Mouse (Mus musculus): ENCODE measurements around the gene Gm49380. TPM values are rescaled to one million over a fixed set of nuclear protein-coding genes. Genes with fewer than 3 reads are reported as not detected.

Gene Gm49380
- polyA plus RNA-seq, 1 experiment, result 1.6 TPM

DNA sequence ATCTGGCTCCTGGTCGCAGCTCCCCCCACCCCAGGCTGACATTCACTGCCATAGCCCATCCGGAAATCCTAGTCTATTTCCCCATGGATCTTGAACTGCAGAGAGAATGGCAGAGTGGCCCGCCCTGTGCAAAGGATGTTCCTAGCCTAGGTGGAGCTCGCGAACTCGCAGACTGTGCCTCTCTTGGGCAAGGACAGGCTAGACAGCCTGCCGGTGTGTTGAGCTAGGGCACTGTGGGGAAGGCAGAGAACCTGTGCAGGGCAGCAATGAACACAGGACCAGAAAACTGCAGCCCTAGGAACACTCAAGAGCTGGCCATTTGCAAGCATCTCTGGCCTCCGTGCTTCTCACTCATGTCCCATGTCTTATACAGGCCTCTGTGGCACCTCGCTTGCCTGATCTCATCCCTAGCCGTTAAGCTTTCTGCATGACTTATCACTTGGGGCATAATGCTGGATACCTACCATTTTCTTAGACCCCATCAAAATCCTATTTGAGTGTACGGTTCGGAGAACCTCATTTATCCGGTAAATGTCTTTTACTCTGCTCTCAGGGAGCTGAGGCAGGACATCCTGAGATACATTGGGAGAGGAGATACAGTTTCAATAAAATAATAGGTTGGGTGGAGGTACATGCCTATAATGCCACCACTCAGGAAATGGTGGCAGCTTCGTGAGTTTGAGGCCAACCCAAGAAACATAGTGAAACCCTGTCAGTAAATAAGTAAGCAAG is 68.7 kb downstream of the Gm49380 start:
- no peak overlapping the region for H3K4me3 ChIP-seq (ENCODE audit: control insufficient read depth, low read depth, low read length)

DNA sequence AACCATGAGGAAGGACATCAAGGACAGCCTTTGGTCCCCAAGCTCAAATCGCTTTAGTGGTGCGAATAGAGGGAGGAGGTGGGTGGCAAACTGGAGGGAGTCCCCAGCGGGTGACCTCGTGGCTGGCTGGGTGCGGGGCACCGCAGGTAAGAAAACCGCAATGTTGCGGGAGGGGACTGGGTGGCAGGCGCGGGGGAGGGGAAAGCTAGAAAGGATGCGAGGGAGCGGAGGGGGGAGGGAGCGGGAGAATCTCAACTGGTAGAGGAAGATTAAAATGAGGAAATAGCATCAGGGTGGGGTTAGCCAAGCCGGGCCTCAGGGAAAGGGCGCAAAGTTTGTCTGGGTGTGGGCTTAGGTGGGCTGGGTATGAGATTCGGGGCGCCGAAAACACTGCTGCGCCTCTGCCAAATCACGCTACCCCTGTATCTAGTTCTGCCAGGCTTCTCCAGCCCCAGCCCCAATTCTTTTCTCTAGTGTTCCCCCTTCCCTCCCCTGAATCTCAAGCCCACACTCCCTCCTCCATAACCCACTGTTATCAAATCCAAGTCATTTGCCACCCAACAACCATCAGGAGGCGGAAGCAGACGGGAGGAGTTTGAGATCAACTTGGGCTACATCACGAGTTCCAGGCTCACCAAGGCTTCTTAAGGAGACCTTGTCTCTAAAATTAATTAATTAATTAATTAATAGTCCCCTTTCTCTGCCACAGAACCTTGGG is 69.4 kb downstream of the Gm49380 start:
- TF ChIP-seq CTCF (IDR thresholded peaks at IDR 0.05; ENCODE audit: control insufficient read depth, insufficient read depth, insufficient replicate concordance, low read depth, low read length) (no peak), POLR2A (IDR thresholded peaks at IDR 0.05; ENCODE audit: control insufficient read depth, low read depth, low read length) (no peak)
- H3K4me1 ChIP-seq (ENCODE audit: control insufficient read depth, insufficient read depth, low read length), result peaks cover 8% of the 10 kb centered on the region
- no peaks in the 10 kb centered on the region for H3K36me3 ChIP-seq (ENCODE audit: control insufficient read depth, insufficient read depth, low read length)
- no peaks in the 10 kb centered on the region for H3K27me3 ChIP-seq (ENCODE audit: control insufficient read depth, insufficient read depth, low read length)
- no peak overlapping the region for H3K27ac ChIP-seq (ENCODE audit: control insufficient read depth, insufficient read depth, low read depth, low read length)
- peak overlapping the region; percentile 1; the same call in 1 of the 2 replicates for H3K4me3 ChIP-seq (ENCODE audit: control insufficient read depth, low read depth, low read length)

More for the DNA sequence above, 68.7 kb downstream of the Gm49380 start:
- Histone ChIP-seq H3K4me1 (ENCODE audit: control insufficient read depth, insufficient read depth, low read length) (peaks cover 8% of the 10 kb centered on the region), H3K36me3 (ENCODE audit: control insufficient read depth, insufficient read depth, low read length) (no peaks in the 10 kb centered on the region), H3K27ac (ENCODE audit: control insufficient read depth, insufficient read depth, low read depth, low read length) (no peak overlapping the region), H3K27me3 (ENCODE audit: control insufficient read depth, insufficient read depth, low read length) (no peaks in the 10 kb centered on the region)
- TF ChIP-seq POLR2A (IDR thresholded peaks at IDR 0.05; ENCODE audit: control insufficient read depth, low read depth, low read length) (no peak), CTCF (IDR thresholded peaks at IDR 0.05; ENCODE audit: control insufficient read depth, insufficient read depth, insufficient replicate concordance, low read depth, low read length) (no peak)

DNA sequence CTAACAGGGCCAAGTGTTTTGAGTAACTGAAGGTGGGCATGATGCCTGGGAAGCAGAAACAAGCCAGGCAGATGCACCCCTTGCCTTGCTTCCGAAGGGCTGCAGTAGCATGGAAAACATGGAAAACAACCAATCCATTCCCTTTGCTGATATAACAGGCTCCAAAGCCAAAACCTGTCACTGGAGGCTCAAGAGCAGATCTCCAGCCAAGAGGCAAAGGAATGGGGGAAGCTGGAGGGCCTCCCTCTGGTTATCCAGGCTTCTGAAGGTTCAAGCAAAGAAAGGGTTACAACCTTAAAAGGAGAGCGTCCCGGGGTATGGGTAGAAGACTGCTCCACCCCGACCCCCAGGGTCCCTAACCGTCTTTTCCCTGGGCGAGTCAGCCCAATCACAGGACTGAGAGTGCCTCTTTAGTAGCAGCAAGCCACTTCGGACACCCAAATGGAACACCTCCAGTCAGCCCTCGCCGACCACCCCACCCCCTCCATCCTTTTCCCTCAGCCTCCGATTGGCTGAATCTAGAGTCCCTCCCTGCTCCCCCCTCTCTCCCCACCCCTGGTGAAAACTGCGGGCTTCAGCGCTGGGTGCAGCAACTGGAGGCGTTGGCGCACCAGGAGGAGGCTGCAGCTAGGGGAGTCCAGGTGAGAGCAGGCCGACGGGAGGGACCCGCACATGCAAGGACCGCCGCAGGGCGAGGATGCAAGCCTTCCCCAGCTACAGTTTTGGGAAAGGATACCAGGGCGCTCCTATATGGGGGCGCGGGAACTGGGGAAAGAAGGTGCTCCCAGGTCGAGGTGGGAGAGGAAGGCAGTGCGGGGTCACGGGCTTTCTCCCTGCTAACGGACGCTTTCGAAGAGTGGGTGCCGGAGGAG is 70.2 kb downstream of the Gm49380 start, which contains the start of gene Thy1:
Thy1 (plus strand) TSS at position 549 of the 872 bp plus-strand sequence.
- no peak within 1 kb of the TSS for H3K27ac ChIP-seq (ENCODE audit: control insufficient read depth, insufficient read depth, low read depth, low read length)

DNA sequence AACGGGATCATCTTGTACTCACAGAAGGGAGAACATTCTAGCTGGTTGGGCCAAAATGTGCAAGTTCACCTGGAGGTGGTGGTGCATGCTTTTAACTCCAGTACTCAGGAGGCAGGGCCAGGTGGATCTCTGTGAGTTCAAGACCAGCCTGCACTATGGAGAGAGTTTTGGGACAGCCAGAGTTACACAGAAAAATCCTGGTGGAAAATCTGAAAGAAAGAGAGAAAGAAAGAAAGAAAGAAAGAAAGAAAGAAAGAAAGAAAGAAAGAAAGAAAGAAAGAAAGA is 71.0 kb downstream of the Gm49380 start:
- Histone ChIP-seq H3K27me3 (ENCODE audit: control insufficient read depth, insufficient read depth, low read length) (no peaks in the 10 kb centered on the region), H3K4me3 (ENCODE audit: control insufficient read depth, low read depth, low read length) (no peak overlapping the region), H3K36me3 (ENCODE audit: control insufficient read depth, insufficient read depth, low read length) (no peaks in the 10 kb centered on the region), H3K27ac (ENCODE audit: control insufficient read depth, insufficient read depth, low read depth, low read length) (no peak overlapping the region), H3K4me1 (ENCODE audit: control insufficient read depth, insufficient read depth, low read length) (peaks cover 8% of the 10 kb centered on the region)
- TF ChIP-seq POLR2A (IDR thresholded peaks at IDR 0.05; ENCODE audit: control insufficient read depth, low read depth, low read length), result no peak
- TF ChIP-seq CTCF (IDR thresholded peaks at IDR 0.05; ENCODE audit: control insufficient read depth, insufficient read depth, insufficient replicate concordance, low read depth, low read length), result no peak

More for the DNA sequence above, 70.2 kb downstream of the Gm49380 start, which contains the start of gene Thy1:
- Histone ChIP-seq H3K27me3 (ENCODE audit: control insufficient read depth, insufficient read depth, low read length) (no peaks in the 10 kb centered on the region), H3K36me3 (ENCODE audit: control insufficient read depth, insufficient read depth, low read length) (no peaks in the 10 kb centered on the region), H3K4me1 (ENCODE audit: control insufficient read depth, insufficient read depth, low read length) (peaks cover 8% of the 10 kb centered on the region), H3K4me3 (ENCODE audit: control insufficient read depth, low read depth, low read length) (peak within 1 kb of the TSS; percentile 1)
- no peak for TF ChIP-seq POLR2A (IDR thresholded peaks at IDR 0.05; ENCODE audit: control insufficient read depth, low read depth, low read length)
- TF ChIP-seq CTCF (IDR thresholded peaks at IDR 0.05; ENCODE audit: control insufficient read depth, insufficient read depth, insufficient replicate concordance, low read depth, low read length), result no peak

DNA sequence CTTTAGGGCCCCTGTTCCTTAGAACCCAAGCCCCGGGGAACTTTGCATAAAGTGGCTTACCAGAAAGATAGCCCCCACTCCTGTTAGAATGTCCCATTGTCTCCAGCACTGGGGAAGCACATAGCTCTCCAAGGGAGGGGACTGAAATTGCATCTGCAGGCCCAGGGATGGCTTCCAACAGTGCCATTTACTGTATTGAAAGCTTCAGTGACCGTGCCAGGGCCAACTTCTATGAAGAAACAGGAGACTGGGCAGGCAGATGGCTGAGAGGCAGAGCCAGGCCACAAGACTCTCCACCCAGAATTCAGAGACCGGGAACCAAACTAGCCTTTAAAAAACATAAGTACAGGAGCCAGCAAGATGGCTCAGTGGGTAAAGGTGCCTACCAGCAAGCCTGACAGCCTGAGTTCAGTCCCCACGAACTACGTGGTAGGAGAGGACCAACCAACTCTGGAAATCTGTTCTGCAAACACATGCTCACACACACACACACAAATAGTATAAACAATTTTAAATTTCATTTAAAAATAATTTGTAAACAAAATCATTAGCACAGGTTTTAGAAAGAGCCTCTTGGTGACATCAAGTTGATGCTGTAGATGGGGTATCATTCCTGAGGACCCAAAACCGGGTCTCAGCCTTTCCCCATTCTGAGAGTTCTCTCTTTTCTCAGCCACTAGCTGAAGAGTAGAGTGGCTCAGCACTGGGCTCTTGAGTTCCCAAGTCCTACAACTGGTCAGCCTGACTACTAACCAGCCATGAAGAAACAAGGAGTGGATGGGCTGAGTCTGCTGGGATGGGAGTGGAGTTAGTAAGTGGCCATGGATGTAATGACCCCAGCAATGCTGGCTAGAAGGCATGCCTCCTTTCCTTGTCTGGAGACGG is 71.5 kb downstream of the Gm49380 start:
- Histone ChIP-seq H3K36me3 (ENCODE audit: control insufficient read depth, insufficient read depth, low read length) (no peaks in the 10 kb centered on the region), H3K4me3 (ENCODE audit: control insufficient read depth, low read depth, low read length) (no peak overlapping the region), H3K27ac (ENCODE audit: control insufficient read depth, insufficient read depth, low read depth, low read length) (no peak overlapping the region), H3K4me1 (ENCODE audit: control insufficient read depth, insufficient read depth, low read length) (peaks cover 8% of the 10 kb centered on the region), H3K27me3 (ENCODE audit: control insufficient read depth, insufficient read depth, low read length) (no peaks in the 10 kb centered on the region)
- TF ChIP-seq CTCF (IDR thresholded peaks at IDR 0.05; ENCODE audit: control insufficient read depth, insufficient read depth, insufficient replicate concordance, low read depth, low read length) (no peak), POLR2A (IDR thresholded peaks at IDR 0.05; ENCODE audit: control insufficient read depth, low read depth, low read length) (no peak)

DNA sequence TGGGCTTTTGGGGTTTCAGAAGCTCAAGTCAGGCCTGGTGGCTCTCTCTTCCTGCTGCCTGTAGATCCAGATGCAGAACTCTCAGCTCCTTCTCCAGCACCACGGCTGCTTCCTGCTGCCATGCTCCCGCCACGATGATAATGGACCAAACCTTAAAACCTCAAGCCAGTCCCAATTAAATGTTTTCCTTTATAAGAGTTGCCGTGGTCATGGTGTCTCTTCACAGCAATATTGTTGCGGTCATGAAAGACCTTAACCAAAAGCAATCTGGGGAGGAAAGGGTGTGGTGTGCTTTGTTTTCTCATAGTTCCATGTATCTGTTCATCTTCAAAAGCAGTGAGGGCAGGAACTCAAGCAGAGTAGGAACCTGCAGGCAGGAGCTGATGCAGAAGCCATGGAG is 76.2 kb downstream of the Gm49380 start:
- Histone ChIP-seq H3K4me3 (ENCODE audit: control insufficient read depth, low read depth, low read length) (no peak overlapping the region), H3K4me1 (ENCODE audit: control insufficient read depth, insufficient read depth, low read length) (no peaks in the 10 kb centered on the region), H3K27ac (ENCODE audit: control insufficient read depth, insufficient read depth, low read depth, low read length) (no peak overlapping the region), H3K36me3 (ENCODE audit: control insufficient read depth, insufficient read depth, low read length) (no peaks in the 10 kb centered on the region), H3K27me3 (ENCODE audit: control insufficient read depth, insufficient read depth, low read length) (no peaks in the 10 kb centered on the region)
- no peak for TF ChIP-seq POLR2A (IDR thresholded peaks at IDR 0.05; ENCODE audit: control insufficient read depth, low read depth, low read length)
- TF ChIP-seq CTCF (IDR thresholded peaks at IDR 0.05; ENCODE audit: control insufficient read depth, insufficient read depth, insufficient replicate concordance, low read depth, low read length), result no peak

Measured in testis, adult 2 months (tissue).